Mouse (Mus musculus) stomach, embryonic 14.5 days (tissue): ENCODE results near the gene Xcl1. TPM values are rescaled to one million over a fixed set of nuclear protein-coding genes. Genes with fewer than 3 reads are reported as not detected.

Experiments
- polyA plus RNA-seq: library from polyadenylated mRNA; unstranded; fragments of >200 nt; fragmentation: Nextera tagmentation; extraction: Ambion mirVana; gene quantifications from 2 replicates; pipeline ENCODE4 v1.2.1, GENCODE M21; 2014

Gene Xcl1
- polyA plus RNA-seq, 1 experiment from 2014 or later, result not detected

Other genes starting within 250 kb of the Xcl1 start
- gene Dpt, start 138.9 kb downstream of the Xcl1 start, polyA plus RNA-seq, result 12.6 and 15.1 TPM in 2 replicates
- gene Tbx19, start 225.2 kb upstream of the Xcl1 start, polyA plus RNA-seq, result not detected in 2 replicates